Mouse (Mus musculus): Measurements from ENCODE around the gene Synpo2.
A peak's percentile ranks its signal among the peaks of the same experiment; 100 is the strongest.
"Not testable (repeated sequence)": the region's sequence is repeated elsewhere in the genome, so short reads cannot be mapped to it uniquely, and the experiment has no call there.

Synpo2 gene

GRCm38 (mm10) chr3:123131151-123131756 lies 104.7 kb downstream of the Synpo2 start:
- no peak for DNase-seq (ENCODE audit: low spot score in 2 of 2)

GRCm38 (mm10) chr3:123130314-123131150 lies 105.4 kb downstream of the Synpo2 start:
- DNase-seq (ENCODE audit: low spot score in 2 of 2) = no peak

GRCm38 (mm10) chr3:123128781-123129180 lies 107.2 kb downstream of the Synpo2 start:
- no peak for DNase-seq (ENCODE audit: low spot score in 2 of 2)

GRCm38 (mm10) chr3:123128091-123128490 lies 107.9 kb downstream of the Synpo2 start:
- no peak for DNase-seq (ENCODE audit: low spot score in 2 of 2)

GRCm38 (mm10) chr3:123126741-123127140 lies 109.2 kb downstream of the Synpo2 start:
- not testable (repeated sequence) for DNase-seq (ENCODE audit: low spot score in 2 of 2)

GRCm38 (mm10) chr3:123123817-123124216 lies 112.1 kb downstream of the Synpo2 start:
- DNase-seq (ENCODE audit: low spot score in 2 of 2) = no peak

- DNase-seq (ENCODE audit: low spot score in 2 of 2) = no peak
Measured at GRCm38 (mm10) chr3:123122151-123123030, 113.6 kb downstream of the Synpo2 start.

GRCm38 (mm10) chr3:123116903-123117302 lies 119.0 kb downstream of the Synpo2 start:
- DNase-seq (ENCODE audit: low spot score in 2 of 2) = no peak

- no peak for DNase-seq (ENCODE audit: low spot score in 2 of 2)
Measured at GRCm38 (mm10) chr3:123115770-123116527, 120.0 kb downstream of the Synpo2 start.

GRCm38 (mm10) chr3:123114001-123114635 lies 121.8 kb downstream of the Synpo2 start:
- DNase-seq (ENCODE audit: low spot score in 2 of 2) = no peak

GRCm38 (mm10) chr3:123112781-123113180 lies 123.2 kb downstream of the Synpo2 start:
- DNase-seq (ENCODE audit: low spot score in 2 of 2) = no peak

GRCm38 (mm10) chr3:123111071-123111711 lies 124.8 kb downstream of the Synpo2 start:
- DNase-seq (ENCODE audit: low spot score in 2 of 2) = no peak

GRCm38 (mm10) chr3:123107830-123108549 lies 128.0 kb downstream of the Synpo2 start:
- no peak for DNase-seq (ENCODE audit: low spot score in 2 of 2)

- DNase-seq (ENCODE audit: low spot score in 2 of 2) = no peak
Measured at GRCm38 (mm10) chr3:123104325-123104724, 131.6 kb downstream of the Synpo2 start.

GRCm38 (mm10) chr3:123103151-123103860 lies 132.6 kb downstream of the Synpo2 start:
- peak; percentile 48 to 61 for DNase-seq (ENCODE audit: low spot score in 2 of 2)

- DNase-seq (ENCODE audit: low spot score in 2 of 2) = no peak
Measured at GRCm38 (mm10) chr3:123101761-123102160, 134.2 kb downstream of the Synpo2 start.

- no peak for DNase-seq (ENCODE audit: low spot score in 2 of 2)
Measured at GRCm38 (mm10) chr3:123095111-123095510, 140.8 kb downstream of the Synpo2 start.

GRCm38 (mm10) chr3:123093640-123094361 lies 142.1 kb downstream of the Synpo2 start:
- DNase-seq (ENCODE audit: low spot score in 2 of 2) = no peak

Data from frontal cortex, postnatal 25 days (tissue).